Mouse (Mus musculus): ENCODE results near the gene Fbxo45. TPM values are rescaled to one million over a fixed set of nuclear protein-coding genes. Genes with fewer than 3 reads are reported as not detected.

The Fbxo45 gene
- polyA plus RNA-seq, 1 experiment from 2014 or later = 8.1 TPM

GRCm38 (mm10) chr16:32189109-32189508 lies 57.8 kb downstream of the Fbxo45 start:
- no peak overlapping the region for H3K4me2 ChIP-seq (ENCODE audit: low read length)
- ATAC-seq (replicated peaks; ENCODE audit: low FRiP score, low read depth) = no peak
- H3K4me1 ChIP-seq (replicated peaks; ENCODE audit: insufficient read depth, low read length) = no peaks in the 10 kb centered on the region
- H3K9me3 ChIP-seq (replicated peaks; ENCODE audit: low read length) = no peaks in the 10 kb centered on the region
- TF ChIP-seq CTCF (IDR thresholded peaks at IDR 0.05; ENCODE audit: low read depth) = no peak
- no peak overlapping the region for H3K27ac ChIP-seq
- H3K9ac ChIP-seq (ENCODE audit: low read depth, low read length) = no peak overlapping the region
- H3K4me3 ChIP-seq (replicated peaks; ENCODE audit: low read depth, low read length) = no peak overlapping the region
- no peaks in the 10 kb centered on the region for H3K36me3 ChIP-seq (ENCODE audit: insufficient read depth, low read length)
- H3K27me3 ChIP-seq (ENCODE audit: insufficient read depth, low read length) = no peaks in the 10 kb centered on the region
- 43% methylated on average over 6 of the region's 6 CpGs for WGBS
- DNase-seq (ENCODE audit: low spot score) = peak; percentile 15

- Histone ChIP-seq H3K27ac (no peak overlapping the region), H3K36me3 (ENCODE audit: insufficient read depth, low read length) (no peaks in the 10 kb centered on the region), H3K27me3 (ENCODE audit: insufficient read depth, low read length) (no peaks in the 10 kb centered on the region), H3K9ac (ENCODE audit: low read depth, low read length) (no peak overlapping the region), H3K9me3 (replicated peaks; ENCODE audit: low read length) (no peaks in the 10 kb centered on the region), H3K4me1 (replicated peaks; ENCODE audit: insufficient read depth, low read length) (no peaks in the 10 kb centered on the region), H3K4me2 (ENCODE audit: low read length) (no peak overlapping the region), H3K4me3 (replicated peaks; ENCODE audit: low read depth, low read length) (no peak overlapping the region)
- 96% methylated on average over 5 of the region's 5 CpGs for whole genome bisulfite sequencing
- no peak for TF ChIP-seq CTCF (IDR thresholded peaks at IDR 0.05; ENCODE audit: low read depth)
- no peak for DNase-seq (ENCODE audit: low spot score)
- ATAC-seq (replicated peaks; ENCODE audit: low FRiP score, low read depth) = no peak
These were observed 60.9 kb downstream of the Fbxo45 start for GRCm38 (mm10) chr16:32186056-32186455.

MicroRNAs encoded within 50 kb of the gene (microRNA counts, 519-probe panel; counts per million panel counts)
- microRNA mmu-miR-1946a = 330 counts per million, percentile 68 among the panel's probes with 10 or more counts

Small RNA genes within 50 kb of the gene (microRNA-seq; reads per million reads assigned to microRNA genes)
- not detected for gene Mir1946a

Other genes with a start within 250 kb of the Fbxo45 start
- 7.0 and 8.1 TPM in 2 replicates for gene Senp5, start 243.9 kb downstream of the Fbxo45 start, polyA plus RNA-seq (2015; fragmentation: Nextera tagmentation; extraction: Ambion mirVana)
- 31.2 and 33.6 TPM in 2 replicates for gene Pak2, start 167.8 kb downstream of the Fbxo45 start, polyA plus RNA-seq (2015; fragmentation: Nextera tagmentation; extraction: Ambion mirVana)
- gene Pigx, start 147.4 kb downstream of the Fbxo45 start, polyA plus RNA-seq (2015; fragmentation: Nextera tagmentation; extraction: Ambion mirVana) = 129 and 140 TPM in 2 replicates
- 45.2 and 45.6 TPM in 2 replicates for gene Cep19, start 147.4 kb downstream of the Fbxo45 start, polyA plus RNA-seq (2015; fragmentation: Nextera tagmentation; extraction: Ambion mirVana)
- 13.9 and 15.3 TPM in 2 replicates for gene Nrros, start 81.6 kb downstream of the Fbxo45 start, polyA plus RNA-seq (2015; fragmentation: Nextera tagmentation; extraction: Ambion mirVana)
- not detected in 2 replicates for gene Bex6, start 67.3 kb downstream of the Fbxo45 start, polyA plus RNA-seq (2015; fragmentation: Nextera tagmentation; extraction: Ambion mirVana)
- gene Wdr53, start 69 bp upstream of the Fbxo45 start, polyA plus RNA-seq (2015; fragmentation: Nextera tagmentation; extraction: Ambion mirVana) = 18.6 and 20.2 TPM in 2 replicates
- gene Smco1, start 24.3 kb upstream of the Fbxo45 start, polyA plus RNA-seq (2015; fragmentation: Nextera tagmentation; extraction: Ambion mirVana) = not detected in 2 replicates
- 20.0 and 20.9 TPM in 2 replicates for gene Rnf168, start 30.3 kb upstream of the Fbxo45 start, polyA plus RNA-seq (2015; fragmentation: Nextera tagmentation; extraction: Ambion mirVana)
- 13.3 and 14.0 TPM in 2 replicates for gene Ubxn7, start 85.1 kb upstream of the Fbxo45 start, polyA plus RNA-seq (2015; fragmentation: Nextera tagmentation; extraction: Ambion mirVana)
- gene Tm4sf19, start 153.3 kb upstream of the Fbxo45 start, polyA plus RNA-seq (2015; fragmentation: Nextera tagmentation; extraction: Ambion mirVana) = not detected in 2 replicates
- 40.1 and 45.1 TPM in 2 replicates for gene Tctex1d2, start 172.5 kb upstream of the Fbxo45 start, polyA plus RNA-seq (2015; fragmentation: Nextera tagmentation; extraction: Ambion mirVana)
- 30.6 and 38.3 TPM in 2 replicates for gene Pcyt1a, start 183.8 kb upstream of the Fbxo45 start, polyA plus RNA-seq (2015; fragmentation: Nextera tagmentation; extraction: Ambion mirVana)
- gene Slc51a, start 240.7 kb upstream of the Fbxo45 start, polyA plus RNA-seq (2015; fragmentation: Nextera tagmentation; extraction: Ambion mirVana) = 4.3 TPM in 2 replicates
- 0.11 TPM in 1 of 2 replicates, not detected in the other for gene Zdhhc19, start 249.1 kb upstream of the Fbxo45 start, polyA plus RNA-seq (2015; fragmentation: Nextera tagmentation; extraction: Ambion mirVana)

All from kidney, postnatal 0 days (tissue).